Mouse (Mus musculus) common myeloid progenitor, adult 5-6 weeks (primary cell): ENCODE measurements around the gene Pfkm. TPM values are rescaled to one million over a fixed set of nuclear protein-coding genes. Genes with fewer than 3 reads are reported as not detected.

Source experiments
- ATAC-seq: replicated peaks from 2 replicates; pipeline ENCODE4 v1.8.0; 2016; ENCODE audit warnings: low read depth, mild to moderate bottlenecking, moderate TSS enrichment, inconsistent platforms; ENCODE audit not compliant: poor library complexity, severe bottlenecking
- total RNA-seq: library from RNA; stranded (forward); fragments of 200-1000, 187-1606 nt; gene quantifications from 2 replicates; pipeline ENCODE4 v1.2.3, GENCODE M21; 2017

Pfkm gene
- total RNA-seq, 1 experiment from 2014 or later: 42.2 TPM

DNA sequence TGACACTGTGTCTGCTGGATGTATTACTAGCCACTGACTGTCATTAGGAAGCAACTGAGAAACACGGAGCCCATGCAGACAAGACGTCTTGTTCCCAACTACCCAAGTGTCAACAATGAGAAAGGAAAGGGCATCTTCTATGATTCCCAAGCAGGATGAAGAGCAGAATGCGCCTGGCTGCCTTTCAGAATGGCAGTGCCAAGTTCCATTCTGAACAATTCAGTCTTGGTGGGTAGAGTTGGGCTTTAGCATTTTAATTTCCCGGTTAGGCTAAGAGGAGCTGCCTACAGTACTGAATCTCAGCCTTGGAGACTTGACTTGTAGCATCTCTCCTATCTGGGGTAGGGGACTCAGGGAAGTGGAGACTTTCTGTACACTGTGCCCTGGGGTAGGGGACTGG is 41.6 kb downstream of the Pfkm start:
- no peak for ATAC-seq

DNA sequence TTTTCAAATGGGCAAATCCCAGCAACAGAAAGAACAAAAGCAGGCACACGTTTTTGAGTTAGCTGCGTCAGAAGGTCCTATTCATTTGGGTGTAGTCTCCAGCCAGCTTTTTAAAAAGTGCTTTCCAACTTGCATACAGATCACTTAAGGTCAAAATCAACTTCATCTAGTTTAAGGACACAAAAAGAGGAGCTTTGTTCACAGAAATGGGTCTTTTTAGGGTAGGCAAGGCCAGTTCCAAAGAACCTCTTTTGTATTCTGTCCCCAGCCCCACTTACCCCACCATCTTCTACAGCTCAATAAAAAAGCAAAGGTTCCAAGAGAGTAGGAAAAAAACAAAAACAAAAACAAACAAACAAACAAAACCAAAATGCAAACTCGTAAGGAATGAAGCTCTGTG is 42.3 kb downstream of the Pfkm start:
- ATAC-seq: no peak

DNA sequence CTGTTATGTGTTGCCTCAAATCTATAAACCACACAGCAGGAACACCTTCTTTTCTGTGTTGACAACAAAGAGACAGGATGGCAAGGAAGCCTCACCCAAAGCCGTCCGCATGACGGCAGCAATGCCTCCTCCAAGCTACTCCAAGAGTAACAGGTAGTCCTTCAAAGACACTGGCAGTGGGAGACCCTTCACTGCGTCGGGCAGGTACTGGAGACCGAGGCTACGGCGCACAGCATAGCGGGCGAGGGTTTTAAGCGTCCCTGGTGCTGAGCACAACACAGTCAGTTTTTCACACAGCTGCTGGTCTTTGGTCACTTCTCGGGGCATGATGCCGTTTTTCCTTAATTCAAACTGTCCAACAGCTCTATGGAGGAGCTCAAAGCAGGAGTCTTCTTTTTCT is 43.3 kb downstream of the Pfkm start:
- ATAC-seq: no peak

DNA sequence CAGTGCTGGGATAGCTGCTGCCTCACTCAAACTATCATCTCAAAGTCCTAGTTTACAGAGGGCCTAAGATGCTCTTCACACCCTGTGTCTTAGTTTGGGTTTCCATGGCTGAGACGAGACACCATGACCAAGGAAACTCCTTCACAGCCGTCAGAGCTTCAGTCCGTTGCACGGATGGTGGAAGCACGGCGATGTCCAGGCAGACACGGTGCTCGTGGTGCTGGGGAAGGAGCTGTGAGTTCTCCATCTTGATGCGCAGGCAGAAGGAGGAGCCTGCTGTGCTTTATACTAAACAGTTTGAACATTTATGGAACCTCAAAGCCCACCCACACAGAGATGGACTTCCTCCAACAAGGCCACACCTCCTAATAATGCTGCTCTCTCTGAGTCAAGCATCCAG is 44.5 kb downstream of the Pfkm start:
- ATAC-seq: no peak

GRCm38 (mm10) chr15:98139763-98140162 is 47.4 kb downstream of the Pfkm start:
- 0 out of 2 replicates have a peak, but pooled peaks have one; percentile 32 for ATAC-seq

GRCm38 (mm10) chr15:98140809-98141208 is 48.4 kb downstream of the Pfkm start:
- no peak for ATAC-seq

GRCm38 (mm10) chr15:98142515-98142914 is 50.1 kb downstream of the Pfkm start:
- ATAC-seq: no peak

DNA sequence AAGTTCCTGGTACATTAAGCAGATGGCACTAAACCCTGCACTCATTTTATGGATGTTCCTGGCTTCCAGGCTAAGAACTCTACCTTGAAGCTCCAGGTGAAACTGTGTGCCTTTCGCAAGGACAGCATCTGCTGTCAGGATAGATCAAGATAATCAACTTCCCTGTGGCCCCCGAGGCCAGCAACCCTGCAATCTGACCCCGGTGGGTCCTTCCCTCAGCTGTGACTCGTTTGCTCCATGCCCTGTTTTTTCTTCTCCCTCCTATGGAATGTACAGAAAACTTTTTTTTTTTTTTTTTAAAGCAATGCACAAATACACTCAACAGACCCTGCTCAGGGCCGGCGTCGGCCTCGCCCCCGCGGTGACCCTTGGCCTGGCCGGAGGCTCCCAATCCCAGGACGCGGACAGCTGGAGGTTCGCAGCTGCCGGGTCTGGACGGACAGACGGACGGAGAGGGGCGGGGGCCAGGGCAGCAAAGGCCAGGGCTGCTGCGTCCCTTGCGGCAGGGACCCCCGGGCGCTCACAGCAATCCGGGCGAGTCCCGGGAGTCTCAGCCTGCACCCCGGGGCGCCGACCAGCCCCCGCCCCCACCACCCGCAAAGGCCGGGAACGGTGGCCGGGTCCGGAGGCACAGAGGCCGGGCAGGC is 52.6 kb downstream of the Pfkm start:
- ATAC-seq: no peak

GRCm38 (mm10) chr15:98145559-98146181 is 53.3 kb downstream of the Pfkm start:
- peak; percentile 96 for ATAC-seq

DNA sequence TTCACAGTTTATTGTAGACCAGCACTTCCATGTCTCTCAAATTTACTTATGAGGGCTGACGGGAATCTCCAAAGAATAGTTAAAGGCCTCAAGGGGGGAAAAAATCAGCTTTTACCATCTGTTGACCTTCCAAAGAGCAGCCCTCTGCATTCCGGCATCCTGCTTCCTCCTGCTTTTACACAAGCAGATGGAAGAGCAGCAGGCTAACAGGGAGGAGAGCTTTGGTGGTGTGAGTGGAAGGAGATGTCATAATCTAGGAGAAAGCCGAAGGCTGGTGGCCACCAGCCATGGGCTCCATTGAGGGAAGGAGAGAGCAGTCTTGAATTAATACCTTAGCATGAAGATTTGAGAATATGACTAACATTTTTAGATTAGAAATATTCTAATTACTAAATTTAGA is 56.0 kb downstream of the Pfkm start:
- ATAC-seq: no peak

GRCm38 (mm10) chr15:98149166-98149602 is 56.8 kb downstream of the Pfkm start:
- ATAC-seq: no peak

DNA sequence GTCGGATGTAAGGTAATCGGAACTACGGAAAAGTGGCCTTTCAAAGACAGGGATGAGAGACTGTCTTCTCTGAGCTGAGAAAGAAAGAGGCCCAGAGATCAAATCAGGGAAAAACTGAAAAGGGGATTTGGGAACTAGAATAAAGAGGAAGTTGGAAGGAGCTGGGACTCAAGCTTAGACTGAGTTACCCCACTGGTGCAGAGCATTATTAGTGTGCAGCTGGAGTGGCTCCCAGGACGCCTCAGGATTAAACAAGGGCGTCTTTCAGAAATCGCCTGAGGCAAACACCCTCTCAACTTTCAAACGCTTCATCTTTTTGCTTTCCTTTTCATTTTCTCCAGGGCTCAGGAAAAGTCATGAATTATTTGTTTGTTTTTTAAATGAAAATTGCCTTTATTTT is 60.5 kb downstream of the Pfkm start:
- no peak for ATAC-seq

DNA sequence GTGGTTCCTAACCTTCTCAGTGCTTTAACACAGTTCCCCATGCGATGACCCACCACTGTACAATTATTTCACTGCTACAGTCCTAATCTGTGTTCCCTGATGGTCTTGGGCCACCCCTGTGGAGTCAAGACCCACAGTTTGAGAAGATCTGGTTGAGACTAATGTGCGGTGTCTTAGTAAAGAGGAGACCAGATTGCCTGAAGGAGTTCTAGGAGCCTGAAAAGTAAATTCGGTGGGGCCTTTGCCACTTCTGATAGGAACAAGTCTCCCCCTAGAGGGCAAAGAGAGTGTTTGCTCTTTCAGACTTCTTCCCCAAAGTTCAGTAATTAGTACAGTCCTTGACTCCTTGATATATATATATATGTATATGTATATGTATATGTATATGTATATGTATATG is 61.2 kb downstream of the Pfkm start:
- ATAC-seq: peak; percentile 89

DNA sequence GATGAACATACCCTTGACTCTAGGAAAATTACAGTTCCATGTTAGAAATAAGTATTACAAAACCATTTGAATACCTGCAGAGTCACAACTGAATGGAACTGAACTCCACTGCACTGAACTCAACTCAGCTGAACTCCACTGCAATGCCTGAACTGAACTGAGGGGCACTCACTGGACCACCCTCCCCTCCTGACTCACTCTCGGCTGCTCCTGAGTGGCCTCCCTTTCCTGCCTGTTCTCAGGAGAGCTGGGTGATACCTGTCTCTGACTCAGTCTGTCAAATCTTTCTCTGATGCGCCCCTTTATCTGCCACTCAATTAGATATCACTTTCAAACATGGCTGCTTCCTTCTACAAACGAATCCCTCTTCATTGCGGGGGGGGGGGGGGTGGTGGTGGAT is 61.8 kb downstream of the Pfkm start:
- ATAC-seq: no peak

- ATAC-seq: no peak
These were observed 62.2 kb downstream of the Pfkm start for GRCm38 (mm10) chr15:98154631-98155030.

DNA sequence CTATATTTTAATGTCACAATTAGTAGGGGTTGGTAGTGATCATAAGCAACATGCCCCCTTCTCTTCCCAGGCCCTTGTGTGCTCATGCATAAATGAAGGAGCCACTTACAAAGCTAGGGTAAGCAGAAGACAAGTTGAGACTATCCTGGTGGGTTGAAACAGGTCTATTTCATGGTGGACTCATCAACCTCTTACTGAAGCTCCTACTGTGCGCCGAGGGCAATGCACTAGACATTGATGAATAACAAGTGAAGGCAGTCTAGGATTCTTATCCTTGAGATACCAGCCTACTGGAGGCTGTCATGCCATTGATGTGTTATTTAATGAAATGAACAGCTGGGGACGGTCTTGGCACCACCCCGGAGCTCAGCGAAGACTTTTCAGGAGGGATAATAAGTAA is 62.9 kb downstream of the Pfkm start:
- no peak for ATAC-seq

DNA sequence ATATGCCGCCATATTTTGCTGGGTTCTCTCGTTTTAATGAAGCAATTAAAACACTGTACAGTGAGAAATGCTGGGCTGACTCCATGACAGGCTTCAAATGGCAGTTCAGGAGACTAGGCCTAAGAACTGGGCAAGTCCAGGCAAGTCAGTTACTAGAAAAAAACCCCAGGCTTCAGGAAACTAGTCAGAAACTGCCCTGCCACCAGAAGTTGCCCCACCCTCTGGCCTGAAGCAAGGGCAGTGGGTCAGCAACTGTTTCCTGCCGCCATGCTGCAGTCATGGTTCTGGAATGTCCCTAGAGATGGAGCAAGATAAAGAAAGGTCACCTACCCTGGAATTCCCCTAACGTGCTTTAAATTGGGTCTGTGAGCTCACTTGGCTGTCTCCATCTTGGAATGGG is 63.6 kb downstream of the Pfkm start:
- no peak for ATAC-seq

GRCm38 (mm10) chr15:98157253-98157652 is 64.9 kb downstream of the Pfkm start:
- ATAC-seq: no peak

DNA sequence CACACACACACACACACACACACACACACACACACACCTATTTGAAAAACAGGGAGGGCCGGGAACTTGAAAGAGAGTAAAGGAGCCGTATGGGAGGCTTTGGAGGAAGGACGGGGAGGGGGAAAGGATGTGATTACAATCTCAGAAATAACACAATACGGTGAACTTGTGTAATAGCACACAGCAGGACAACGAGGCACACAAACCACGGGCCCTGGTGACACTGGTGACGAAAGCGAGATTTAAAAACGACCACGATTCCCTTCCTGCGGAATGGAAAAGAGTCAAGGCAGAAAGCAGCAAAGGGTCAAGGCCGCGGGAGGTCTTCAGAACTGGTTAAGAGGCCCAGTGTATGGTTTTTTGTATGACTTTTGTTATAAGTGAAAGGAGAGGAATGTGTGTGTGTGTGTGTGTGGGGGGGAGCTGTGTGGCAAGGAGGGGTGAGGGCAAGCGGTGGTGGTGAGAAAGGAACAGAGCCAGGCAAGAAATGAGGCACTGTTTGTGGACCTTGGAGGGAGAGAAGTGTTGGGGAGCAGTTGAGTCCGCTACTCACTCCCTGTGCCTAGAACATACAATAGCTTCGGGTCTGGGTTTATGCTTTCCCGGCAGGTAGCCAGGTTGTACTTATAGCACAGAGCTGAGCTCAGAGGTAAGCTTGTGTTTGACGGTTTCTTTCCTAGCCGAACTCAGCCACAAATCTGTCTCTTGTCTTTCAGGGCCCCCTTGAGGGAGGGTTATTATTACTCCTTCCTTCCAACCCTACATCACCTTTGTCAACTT is 68.8 kb downstream of the Pfkm start:
- no peak for ATAC-seq

DNA sequence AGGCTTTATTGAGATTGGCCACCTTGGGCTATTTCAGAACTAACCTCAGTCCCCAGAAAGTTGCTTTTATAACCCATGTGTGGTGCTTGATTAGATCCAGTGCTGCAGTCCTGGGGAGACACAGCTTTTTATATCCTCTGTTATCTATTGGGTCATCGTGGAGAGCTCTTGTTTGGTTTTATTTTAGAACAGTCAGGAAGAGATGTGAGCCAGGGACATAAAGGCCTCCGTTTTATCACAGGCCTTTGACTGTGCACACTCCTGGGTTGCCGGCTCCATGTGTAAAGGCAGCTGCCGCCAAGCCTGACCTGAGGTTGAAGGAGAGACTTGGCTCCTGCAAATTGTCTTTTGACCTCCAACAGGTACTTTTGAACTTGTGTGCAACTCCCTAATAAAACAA is 70.2 kb downstream of the Pfkm start:
- ATAC-seq: no peak

- no peak for ATAC-seq
These were observed 73.1 kb downstream of the Pfkm start, which contains the start of gene Asb8 for GRCm38 (mm10) chr15:98165525-98165924. TSS of gene Asb8 (minus strand) at chr15:98165625.
